Mouse (Mus musculus) T-helper 2 cell (primary cell): ENCODE measurements around the gene Bglap3.
"Not testable (repeated sequence)": the region's sequence is repeated elsewhere in the genome, so short reads cannot be mapped to it uniquely, and the experiment has no call there.

Experiments used
- in situ Hi-C: fragments of 300-600 bp; cut with MboI, MseI; formaldehyde crosslinking; loops from one replicate; pipeline ENCODE4 v1.15.1; 2025; ENCODE audit warnings: high pct_unique_total_duplicates

Gene Bglap3

DNA sequence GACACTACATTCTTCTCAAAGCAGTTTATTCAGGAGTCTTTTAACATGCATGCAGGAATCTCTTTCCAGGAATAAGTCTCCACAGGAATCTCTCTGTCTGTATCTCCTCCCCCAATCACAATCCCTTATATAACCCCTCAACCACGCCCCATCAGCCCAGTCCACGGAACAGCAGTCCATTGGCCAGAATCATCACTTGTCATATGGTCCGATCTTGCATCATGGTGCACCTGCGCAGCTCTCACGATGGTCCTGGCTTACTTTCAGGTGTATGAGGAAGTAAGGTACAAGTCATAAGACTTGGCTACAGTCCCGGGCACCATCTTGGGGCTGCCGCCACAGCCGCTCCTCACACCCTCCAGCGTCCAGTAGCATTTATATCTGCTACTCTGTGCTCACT, at the start of gene Bglap3:
Gene Bglap3, minus strand, starts transcription at position 101 of the 400 bp plus-strand sequence.
- in situ Hi-C loops = loop anchor here (25.0 kb wide), 1 partner anchor 690 kb away; no protein-coding TSS in a partner anchor

DNA sequence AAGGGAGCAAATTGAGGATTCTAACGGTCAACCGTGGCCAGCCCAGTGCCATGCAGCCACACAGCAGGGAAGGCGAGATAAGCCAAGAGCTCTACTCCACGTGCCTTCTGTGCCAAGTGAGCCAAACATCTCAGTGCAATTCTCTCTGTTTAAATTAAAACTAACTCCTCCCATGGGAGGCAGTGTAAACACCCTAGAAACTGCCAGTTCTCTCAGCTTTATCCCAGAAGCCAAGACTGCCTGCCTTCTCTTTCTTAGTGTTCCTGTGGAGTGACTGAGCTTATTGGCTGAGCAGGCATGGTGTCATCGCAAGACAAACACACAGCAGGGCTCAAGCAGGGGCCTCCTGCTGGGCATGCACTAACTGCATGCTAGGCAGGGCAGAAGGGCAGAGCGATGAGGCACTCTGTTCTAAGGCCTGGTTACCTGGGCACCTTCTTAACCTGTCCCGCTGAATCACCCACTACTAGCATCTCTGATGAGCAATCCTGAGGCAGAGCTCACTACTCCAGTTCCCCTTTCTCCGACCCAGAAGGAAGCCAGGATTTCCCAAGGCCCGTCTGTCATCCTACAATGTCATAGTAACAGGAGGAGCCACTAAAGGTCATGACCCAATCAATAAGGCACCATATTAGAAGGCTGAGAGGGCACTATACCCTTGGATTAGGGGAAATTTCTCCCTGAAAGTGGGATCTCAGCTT, 49.6 kb upstream of the Bglap3 start:
- in situ Hi-C loops = no loop called here

DNA sequence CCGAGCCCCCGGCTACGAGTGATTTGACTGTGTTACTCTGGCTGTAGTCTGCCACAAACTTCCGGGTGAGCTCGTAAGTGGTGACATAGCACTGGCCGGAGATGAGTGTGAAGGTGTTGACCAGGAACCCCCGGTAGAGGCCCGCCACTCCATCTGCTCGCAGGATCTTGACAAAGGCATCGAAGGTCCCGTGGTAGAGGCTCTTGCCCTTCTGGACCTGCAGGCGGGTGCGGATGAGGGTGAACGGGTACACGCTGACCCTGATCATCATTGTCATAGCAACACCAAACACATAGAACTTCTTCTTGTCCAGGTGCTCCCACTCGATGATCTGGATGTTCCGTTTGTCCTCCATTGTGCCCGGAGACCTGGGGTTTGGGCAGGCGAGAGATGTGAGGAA, 48.2 kb upstream of the Bglap3 start:
- in situ Hi-C loops = no loop called here

DNA sequence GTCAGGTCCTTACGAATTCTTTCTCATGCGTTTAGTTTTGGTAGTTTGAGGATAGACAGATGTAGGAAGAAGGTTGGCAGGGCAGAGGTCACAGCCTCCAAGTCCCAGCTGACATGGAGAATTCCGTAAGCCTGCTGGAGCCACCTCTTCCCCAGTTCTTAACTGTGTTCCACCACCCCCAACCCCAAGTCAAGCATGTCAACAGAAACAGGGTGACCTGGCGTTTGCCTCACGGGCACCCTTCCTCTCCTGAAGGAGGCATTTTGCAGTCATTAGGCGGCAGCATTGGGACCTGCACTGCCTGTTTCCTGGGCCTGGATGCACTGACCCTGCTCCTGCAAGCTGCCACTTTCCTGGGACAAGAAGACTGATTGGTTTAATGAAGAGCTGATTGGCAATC, 45.5 kb upstream of the Bglap3 start:
- in situ Hi-C loops = no loop called here

DNA sequence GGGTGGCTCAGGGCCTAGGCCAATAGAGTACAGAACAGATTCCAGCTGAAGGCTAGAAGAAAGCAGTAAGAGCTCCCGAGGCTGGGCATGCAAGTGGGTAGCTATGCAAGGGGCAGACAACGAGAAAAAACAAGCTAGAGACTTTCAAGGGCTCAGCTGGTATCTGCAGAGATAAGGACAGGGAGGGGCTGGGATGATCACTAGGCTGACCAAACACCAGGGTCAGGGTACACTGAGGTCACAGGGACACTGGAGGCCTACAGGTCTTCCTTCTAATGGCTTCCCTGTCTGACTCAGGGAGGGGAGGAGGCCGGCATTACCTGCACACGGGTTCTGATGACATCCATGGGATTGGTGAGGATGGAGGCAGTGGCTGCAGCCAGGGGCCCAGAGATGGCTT, 43.1 kb upstream of the Bglap3 start:
- in situ Hi-C loops = no loop called here

DNA sequence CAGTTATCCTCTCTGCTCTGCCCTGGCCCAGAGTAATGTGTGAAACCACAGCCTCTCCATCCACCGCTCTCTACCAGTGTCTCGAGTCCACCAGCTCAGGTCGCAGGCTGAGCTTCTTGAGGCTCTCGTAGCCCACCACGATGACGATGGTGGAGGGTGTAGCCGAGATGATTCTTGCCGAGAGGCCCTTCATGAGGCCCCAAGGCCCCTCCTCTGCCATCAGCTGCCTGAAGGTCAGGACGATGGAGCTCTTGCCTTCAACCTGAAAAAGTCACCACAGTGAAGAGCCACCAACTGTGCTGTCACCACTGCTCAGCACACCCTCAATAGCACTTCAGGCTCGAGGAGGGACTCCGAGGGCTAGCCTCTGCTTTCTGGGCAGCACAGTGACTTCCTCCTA, 40.1 kb upstream of the Bglap3 start:
- in situ Hi-C loops = no loop called here

DNA sequence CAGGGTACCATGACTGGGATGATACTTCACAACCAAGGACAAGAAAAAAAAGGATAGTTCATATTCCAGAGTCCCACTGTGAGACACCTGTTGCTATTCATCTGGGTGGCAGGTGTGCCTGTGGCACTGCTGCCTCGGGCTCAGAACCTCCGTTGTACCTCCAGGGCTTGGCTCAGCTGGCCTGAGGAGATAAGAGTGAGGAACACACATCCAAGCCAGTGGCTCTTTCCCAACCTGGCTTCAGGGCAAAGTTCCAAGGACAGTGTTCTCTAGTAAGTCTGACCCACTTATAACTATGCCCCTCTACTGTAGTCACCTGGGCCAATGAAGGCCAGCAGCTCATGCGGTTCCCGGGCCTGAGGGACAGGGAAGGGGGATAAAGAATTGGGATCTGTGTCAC, 39.1 kb upstream of the Bglap3 start:
- in situ Hi-C loops = no loop called here

DNA sequence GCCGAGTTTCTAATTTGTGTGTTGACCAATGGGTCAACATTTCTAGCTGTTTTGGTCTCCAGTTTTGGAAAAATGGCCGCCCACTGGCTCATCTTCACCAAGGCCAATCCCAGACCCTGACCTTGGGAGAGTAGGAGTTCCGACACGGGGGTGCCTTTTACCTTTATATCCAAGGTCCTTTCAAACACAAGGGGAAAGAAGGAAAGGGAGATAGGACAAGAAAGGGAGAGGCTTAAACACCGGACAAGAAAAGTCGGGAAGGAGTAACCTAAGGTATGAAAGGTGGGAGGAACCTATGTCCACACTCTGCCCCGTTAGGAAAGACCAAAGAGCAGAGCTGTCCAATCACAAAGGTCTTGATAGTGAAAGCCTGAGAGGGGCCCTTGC, 38.1 kb upstream of the Bglap3 start:
- in situ Hi-C loops = no loop called here

DNA sequence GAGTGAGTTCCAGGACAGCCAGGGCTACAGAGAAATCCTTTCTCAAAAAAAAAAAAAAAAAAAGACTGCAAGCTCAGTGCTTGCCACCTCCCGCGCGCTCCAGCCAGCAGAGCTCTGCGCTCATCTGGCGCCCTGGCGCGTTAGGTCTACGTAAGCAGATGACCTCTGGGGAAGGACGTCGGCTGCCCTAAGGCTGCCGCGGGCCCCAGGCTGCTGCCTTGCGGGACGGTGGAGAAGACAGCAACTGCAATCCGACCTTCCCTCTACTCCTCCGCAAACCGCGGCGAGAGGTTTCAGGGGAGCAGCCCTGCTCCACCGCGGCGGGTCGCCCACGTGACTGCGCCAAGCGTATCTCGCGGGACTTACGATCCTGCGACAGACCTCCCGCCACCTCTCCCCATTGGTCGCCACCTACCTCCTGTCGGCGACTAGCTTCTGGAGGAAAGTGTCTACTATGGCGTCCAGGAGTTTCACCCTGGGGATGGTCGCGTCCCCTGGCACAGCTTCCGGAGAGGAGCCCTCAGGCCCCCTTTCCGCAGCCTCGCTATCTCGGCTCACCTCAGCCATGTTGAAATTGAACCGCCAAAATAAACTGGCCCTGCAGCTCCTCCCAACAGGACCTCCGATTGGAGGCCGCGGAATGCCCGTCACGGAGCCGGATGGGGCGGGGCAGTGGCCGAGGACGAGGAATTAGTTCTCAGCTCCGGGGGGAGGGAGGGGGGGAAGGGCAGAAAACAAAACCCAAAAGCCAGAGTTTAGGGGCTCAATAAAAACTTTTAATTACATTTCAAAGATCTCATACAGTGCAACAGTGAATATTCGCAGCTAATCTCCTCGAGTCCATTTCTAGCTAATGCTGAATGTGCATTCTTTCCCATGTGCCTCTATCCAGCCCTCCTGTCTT, 37.5 kb upstream of the Bglap3 start, which contains the start of gene Pmf1:
Gene Pmf1, minus strand, starts transcription at position 591 of the 904 bp plus-strand sequence.
- in situ Hi-C loops = loop anchor here (5.0 kb wide), 2 partner anchors 57 to 112 kb away; no protein-coding TSS in a partner anchor

DNA sequence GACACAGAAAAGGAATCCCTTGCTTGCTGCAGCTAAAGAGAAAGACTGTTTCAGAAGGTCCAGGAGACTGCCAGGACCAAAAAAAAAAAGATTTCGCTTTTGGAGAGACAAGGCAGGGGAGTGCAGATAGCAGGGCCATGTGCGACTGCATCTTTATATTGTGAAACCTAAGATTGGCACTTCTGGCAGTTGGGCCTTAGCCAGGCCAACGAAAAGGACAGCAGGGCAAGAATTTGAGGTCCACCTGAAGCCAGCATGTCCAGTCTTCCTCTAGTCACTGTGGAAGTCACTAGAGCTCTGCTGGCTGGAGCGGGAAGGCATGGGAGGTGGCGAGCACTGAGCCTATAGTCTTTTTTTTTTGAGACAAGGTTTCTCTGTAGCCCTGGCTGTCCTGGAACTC, 36.4 kb upstream of the Bglap3 start:
- in situ Hi-C loops = loop anchor here (5.0 kb wide), 2 partner anchors 58 to 113 kb away; no protein-coding TSS in a partner anchor

DNA sequence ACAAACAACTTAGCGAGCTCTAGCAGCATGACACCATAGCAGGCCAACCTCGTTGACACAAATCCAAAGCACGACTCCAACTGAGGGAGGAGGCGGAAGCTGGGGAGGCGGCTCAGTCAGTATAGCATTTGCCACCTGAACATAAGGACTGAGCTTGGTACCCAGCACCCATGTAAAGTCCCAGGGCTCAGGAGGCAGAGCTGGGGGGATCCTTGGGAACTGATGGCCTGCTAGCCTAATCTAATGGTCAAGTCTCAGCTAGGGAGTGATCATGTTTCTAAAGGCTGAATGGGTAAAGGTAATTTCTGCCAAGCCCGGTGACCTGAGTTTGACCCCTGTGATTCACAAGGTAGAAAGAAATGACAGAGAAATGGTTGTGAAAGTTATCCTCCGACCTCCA, 35.0 kb upstream of the Bglap3 start:
- in situ Hi-C loops = loop anchor here (5.0 kb wide), 2 partner anchors 60 to 115 kb away; no protein-coding TSS in a partner anchor

DNA sequence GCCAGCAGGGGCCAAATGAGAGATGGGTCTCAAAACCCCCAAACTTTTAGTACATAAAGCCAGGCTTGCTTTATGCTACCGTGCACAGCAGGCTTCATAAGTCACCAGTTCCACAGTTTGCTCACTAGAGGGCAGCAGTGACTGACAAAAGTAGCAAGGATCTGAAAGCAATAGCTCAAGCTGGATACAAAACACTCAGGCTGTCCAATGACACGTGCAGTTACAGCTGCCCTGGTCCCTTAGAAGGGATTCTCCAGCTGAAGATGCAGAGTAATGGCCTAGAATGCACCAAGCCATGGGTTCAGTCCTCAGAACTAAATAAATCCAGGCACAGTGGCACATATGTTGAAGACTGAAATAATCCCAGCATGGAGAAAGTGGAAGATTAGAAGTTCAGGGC, 34.5 kb upstream of the Bglap3 start:
- in situ Hi-C loops = loop anchor here (5.0 kb wide), 2 partner anchors 60 to 115 kb away; no protein-coding TSS in a partner anchor

DNA sequence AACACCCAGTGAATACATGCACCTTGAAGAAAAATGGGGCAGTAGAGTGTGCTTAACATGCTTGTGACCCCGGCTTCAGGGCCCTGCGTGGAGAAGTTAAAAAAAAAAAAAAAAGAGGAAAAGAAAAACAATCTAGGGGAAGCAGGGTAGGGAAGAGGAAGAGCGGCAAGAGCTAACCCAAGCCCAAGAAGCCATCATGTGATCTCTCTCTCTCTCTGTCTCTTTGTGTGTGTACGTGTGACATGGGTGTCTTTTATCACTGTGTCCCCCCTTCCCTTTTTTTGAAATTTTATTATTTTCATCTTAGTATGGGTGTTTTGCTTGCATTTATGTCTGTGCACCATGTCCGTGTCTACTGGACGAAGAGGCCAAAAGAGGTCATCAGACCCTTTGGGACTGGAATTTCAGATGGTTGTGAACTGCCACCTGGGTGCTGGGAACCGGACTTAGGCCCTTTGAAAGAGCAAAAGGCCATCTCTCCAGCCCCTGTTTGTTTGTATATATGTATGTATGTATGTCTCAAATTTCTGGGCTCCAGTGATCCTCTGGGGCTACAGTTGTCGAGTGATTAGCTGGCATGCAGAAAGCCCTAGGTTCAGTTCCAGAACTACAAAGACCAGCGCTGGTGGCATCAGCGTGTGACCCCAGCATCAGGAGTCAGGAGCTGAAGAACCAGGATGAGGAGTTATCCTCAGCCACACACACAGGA, 31.1 kb upstream of the Bglap3 start:
- in situ Hi-C loops = no loop called here

DNA sequence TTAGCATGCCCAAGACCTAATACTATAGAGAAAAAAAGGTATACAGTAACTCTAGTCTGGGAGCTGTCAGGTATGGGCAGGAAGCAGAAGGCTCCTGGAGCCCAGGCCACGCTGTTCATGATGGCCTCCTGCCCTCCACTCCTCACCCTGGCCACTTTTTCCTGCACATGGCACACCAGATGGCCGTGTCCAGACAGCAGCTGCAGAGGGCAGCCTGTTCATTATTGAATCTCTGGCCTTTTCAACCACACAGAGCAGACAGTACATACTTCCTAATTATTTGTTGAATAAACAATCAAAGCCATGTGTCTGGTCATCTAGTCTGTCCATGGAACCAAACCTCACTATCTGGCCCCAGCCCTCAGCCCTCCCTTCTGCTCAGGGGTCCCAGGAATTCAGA, 26.1 kb upstream of the Bglap3 start:
- in situ Hi-C loops = no loop called here

DNA sequence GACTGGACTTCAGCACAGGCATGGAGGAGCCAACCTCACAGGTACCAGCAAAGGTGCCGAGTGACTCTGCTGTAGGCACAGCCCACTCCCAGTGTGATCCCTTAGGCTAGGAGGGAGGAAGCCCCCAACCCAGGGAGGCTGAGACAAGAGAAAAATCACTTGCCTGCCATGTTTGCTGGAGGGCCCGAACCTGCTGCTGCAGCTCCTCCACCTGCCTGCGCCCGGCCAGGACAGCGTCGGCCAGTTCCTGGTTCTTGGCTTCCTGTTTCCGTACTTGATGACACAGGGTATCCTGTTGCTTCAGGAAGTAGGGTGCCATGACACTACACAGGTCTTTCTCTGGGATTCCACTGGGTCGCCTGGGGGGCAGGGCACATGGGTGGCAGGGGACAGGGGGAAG, 23.2 kb upstream of the Bglap3 start:
- in situ Hi-C loops = no loop called here

DNA sequence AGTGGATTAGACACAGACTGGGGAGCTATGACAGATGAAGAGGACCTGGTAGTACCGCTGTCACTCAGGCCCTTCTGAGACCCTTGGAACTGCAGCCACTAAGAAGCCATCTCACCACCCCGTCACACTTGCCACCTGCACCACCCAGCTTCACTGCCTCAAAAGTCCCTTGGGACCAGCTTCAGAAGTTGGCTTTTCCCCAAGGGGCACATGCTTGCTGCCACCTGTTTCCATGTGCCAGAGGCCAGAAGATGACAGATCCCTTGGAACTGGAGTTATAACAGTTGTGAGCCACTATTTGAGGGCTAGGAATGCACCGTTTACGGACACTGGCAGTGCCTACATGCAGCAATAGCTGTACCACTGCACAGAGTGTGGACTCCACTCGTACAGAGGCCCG, 22.7 kb upstream of the Bglap3 start:
- in situ Hi-C loops = no loop called here

DNA sequence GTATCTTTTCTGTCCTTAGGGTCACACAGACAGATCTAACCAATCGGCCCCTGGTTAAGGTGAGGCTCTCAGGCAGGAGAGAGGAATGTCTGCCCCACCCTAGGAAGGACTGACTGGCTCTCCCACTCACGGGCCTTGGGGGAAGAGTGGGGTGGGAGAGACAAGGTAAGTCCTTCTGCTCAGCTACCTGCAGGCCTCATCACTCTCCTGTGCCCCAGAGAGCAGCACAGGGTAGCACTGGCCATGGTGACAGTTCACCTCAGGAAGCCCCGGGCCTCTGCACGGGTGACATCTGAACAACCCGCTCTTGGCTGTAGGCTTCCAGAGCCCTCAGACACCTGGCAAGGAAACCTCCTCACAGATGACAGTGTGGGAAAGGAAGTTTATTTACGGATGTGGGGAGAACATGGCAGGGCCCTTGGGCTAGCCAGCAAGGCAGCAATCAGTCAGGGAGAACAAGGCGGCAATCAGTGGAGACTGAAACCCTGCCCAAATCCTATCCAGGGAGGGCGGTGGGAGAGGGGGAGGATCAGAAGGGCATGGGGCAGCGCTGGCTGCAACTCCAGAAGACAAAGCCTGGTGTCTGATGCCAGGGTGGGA, 21.3 kb upstream of the Bglap3 start:
- in situ Hi-C loops = no loop called here

DNA sequence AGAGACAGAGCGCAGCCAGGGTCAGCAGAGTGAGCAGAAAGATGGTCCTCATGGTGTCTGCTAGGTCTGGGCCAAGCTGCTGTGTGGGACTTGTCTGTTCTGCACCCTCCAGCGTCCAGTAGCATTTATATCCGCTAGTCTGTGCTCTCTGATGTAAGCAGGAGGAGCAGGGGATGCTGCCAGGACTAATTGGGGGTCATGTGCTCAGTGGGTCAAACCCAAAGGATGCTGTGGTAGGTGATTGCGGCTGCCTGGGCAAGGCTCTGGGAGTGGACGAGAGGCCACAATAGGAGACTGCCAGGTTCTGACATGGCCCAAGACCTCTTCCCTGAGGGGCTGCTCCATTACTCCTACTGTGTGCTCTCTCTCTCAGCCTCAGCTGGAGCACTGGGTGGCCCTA, 11.8 kb upstream of the Bglap3 start, which contains the start of gene Bglap:
Gene Bglap, minus strand, starts transcription at position 101 of the 400 bp plus-strand sequence.
- in situ Hi-C loops = no loop called here

DNA sequence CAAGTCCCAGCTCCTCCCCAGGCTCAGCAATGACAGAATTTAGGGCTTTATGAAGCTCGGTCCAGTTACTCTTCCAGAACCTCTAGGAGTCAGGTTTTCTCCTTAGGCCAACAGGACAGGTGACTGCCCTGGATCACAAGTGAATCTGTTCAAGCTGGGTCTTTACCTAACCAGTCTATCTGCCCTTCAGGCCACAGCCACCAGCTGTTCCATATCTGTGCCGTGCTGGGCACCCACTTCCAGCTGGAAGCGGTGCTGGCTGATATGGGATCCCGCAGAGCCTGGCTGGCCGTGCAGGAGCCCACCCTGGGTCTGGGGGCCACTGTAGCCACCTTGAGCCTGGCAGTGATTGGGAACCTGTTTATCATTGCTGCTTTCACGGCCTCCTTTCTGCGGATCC, 9.8 kb upstream of the Bglap3 start:
- in situ Hi-C loops = not testable (repeated sequence)

DNA sequence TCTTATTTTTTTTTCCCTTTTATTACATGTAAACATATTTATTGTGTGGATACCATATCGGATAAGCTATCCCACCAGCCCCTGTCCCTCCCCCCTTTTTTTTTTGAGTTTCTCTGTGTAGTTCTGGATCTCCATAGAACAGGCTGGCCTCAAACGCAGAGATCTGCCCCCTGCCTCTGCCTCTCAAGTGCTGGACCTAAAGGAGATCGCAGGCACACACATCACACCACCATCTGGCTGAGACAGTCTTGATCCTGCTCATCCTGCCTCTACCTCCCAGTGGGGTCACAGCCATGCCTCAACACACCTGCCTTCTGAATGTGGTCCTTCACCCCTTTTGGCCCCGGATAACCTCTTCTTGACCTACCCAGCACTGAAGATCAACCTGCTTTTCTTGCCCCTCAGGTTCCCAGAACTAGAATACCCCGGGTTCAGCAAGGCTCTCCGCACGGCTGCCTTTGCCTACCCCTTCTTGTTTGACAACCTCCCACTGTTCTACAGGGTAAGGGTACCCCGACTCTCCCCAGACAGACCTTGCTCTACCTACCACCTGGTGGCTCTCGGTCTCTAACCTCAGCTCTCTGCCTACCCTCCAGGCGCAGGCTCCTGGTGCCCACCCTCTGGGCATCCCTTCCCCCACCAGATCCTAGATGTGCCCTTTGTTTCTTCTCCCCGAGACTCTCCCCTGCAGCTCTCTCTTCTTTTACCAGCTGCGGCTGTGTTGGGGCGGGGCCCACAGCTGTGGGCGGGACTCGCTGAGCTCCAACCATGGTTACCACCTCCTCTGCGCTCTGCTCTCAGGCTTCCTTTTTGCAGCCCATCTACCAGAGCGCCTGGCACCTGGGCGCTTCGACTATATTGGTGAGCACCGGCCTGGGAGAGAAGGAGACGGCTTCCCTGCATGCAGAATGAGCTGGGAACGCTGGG, 9.1 kb upstream of the Bglap3 start:
- in situ Hi-C loops = not testable (repeated sequence)
